Mouse (Mus musculus) liver, embryonic 13.5 days (tissue): ENCODE data around the gene Tmem39a. TPM values are rescaled to one million over a fixed set of nuclear protein-coding genes. Genes with fewer than 3 reads are reported as not detected.

Source experiments
- ATAC-seq: fragments of 200-750 bp; cut with Nextera tagmentation; 2 replicates; pipeline ENCODE4 v1.8.0; 2017; ENCODE audit warnings: low read depth, mild to moderate bottlenecking, moderate number of reproducible peaks, moderate library complexity
- DNase-seq: peaks from one replicate; pipeline ENCODE4 v3.0.0; 2022
- H3K27ac ChIP-seq: fragments of 300-500 bp; sonication (generic); 2 replicates; pipeline ENCODE4 v1.5.1; 2015; ENCODE audit warnings: moderate library complexity, mild to moderate bottlenecking, inconsistent platforms
- H3K27me3 ChIP-seq: fragments of 300-500 bp; sonication (generic); 2 replicates; pipeline ENCODE4 v1.6.1; 2015; ENCODE audit warnings: mild to moderate bottlenecking, inconsistent platforms
- H3K36me3 ChIP-seq: fragments of 300-500 bp; sonication (generic); 2 replicates; pipeline ENCODE4 v1.6.1; 2015; ENCODE audit warnings: mild to moderate bottlenecking, inconsistent platforms
- H3K4me1 ChIP-seq: fragments of 300-500 bp; sonication (generic); replicated peaks from 2 replicates; pipeline ENCODE4 v1.6.1; 2015; ENCODE audit warnings: inconsistent platforms
- H3K4me2 ChIP-seq: fragments of 300-500 bp; sonication (generic); 2 replicates; pipeline ENCODE4 v1.6.1; 2015; ENCODE audit warnings: inconsistent platforms, mild to moderate bottlenecking, moderate library complexity
- H3K4me3 ChIP-seq: fragments of 300-500 bp; sonication (generic); replicated peaks from 2 replicates; pipeline ENCODE4 v1.5.1; 2015; ENCODE audit warnings: mild to moderate bottlenecking, inconsistent platforms
- H3K9ac ChIP-seq: fragments of 300-500 bp; sonication (generic); 2 replicates; pipeline ENCODE4 v1.6.1; 2015; ENCODE audit warnings: mild to moderate bottlenecking, inconsistent platforms
- H3K9me3 ChIP-seq: fragments of 300-500 bp; sonication (generic); replicated peaks from 2 replicates; pipeline ENCODE4 v1.6.1; 2016; ENCODE audit warnings: inconsistent platforms
- WGBS: fragments of 180-500 bp; shearing (Covaris S2); methylation state at CpG from one replicate; pipeline ENCODE4 v1.1.7; 2015; ENCODE audit not compliant: insufficient replicate concordance; 5-methylcytosine and 5-hydroxymethylcytosine counted together
- polyA plus RNA-seq: library from polyadenylated mRNA; unstranded; fragments of >200 nt; fragmentation: Nextera tagmentation; extraction: Ambion mirVana; gene quantifications from 2 replicates; pipeline ENCODE4 v1.2.1, GENCODE M21; 2015

The Tmem39a gene
- polyA plus RNA-seq, 1 experiment from 2014 or later, result 33.8 TPM

DNA sequence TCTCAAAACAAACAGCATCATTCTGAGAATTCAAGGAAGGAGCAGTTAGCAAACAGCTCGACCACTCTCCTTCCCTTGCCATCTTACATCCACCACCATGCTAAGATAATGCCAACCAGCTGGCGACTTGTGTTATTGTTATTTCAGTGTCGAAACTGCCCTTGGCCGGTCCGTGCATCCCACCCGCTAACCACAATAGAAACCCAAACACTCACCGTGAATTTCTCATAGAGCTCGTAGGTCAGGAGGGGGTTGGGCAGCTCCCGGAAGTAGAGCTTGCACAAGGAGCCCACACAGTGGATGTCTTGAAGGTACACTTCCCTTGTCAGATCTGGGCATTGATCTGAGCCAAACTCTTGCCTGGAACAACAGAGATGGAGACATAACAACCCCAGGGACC lies 78.2 kb downstream of the Tmem39a start:
- 34% methylated on average over 9 of the region's 9 CpGs for WGBS
- Histone ChIP-seq H3K27me3 (no peaks in the 10 kb centered on the region), H3K36me3 (no peaks in the 10 kb centered on the region), H3K4me3 (no peak overlapping the region), H3K4me1 (no peaks in the 10 kb centered on the region), H3K4me2 (no peak overlapping the region), H3K9ac (no peak overlapping the region), H3K9me3 (no peaks in the 10 kb centered on the region), H3K27ac (no peak overlapping the region)
- DNase-seq, result no peak
- ATAC-seq, result no peak

GRCm38 (mm10) chr16:38637085-38637484 lies 78.6 kb downstream of the Tmem39a start:
- no peak for DNase-seq
- Histone ChIP-seq H3K4me3 (no peak overlapping the region), H3K4me2 (no peak overlapping the region), H3K4me1 (no peaks in the 10 kb centered on the region), H3K27ac (no peak overlapping the region), H3K36me3 (no peaks in the 10 kb centered on the region), H3K9me3 (no peaks in the 10 kb centered on the region), H3K9ac (no peak overlapping the region), H3K27me3 (no peaks in the 10 kb centered on the region)
- ATAC-seq, result no peak
- WGBS, result 64% methylated on average over 10 of the region's 10 CpGs

Other genes starting within 250 kb of the Tmem39a start
- gene Maats1, start 216.6 kb upstream of the Tmem39a start, polyA plus RNA-seq, result 0.05 TPM in 1 of 2 replicates, not detected in the other
- 331 and 350 TPM in 2 replicates for gene Cox17, start 211.7 kb upstream of the Tmem39a start, polyA plus RNA-seq
- gene Gm21987, start 211.7 kb upstream of the Tmem39a start, polyA plus RNA-seq, result not detected in 2 replicates
- gene Popdc2, start 196.5 kb upstream of the Tmem39a start, polyA plus RNA-seq, result 22.3 and 24.2 TPM in 2 replicates
- 8.4 and 9.2 TPM in 2 replicates for gene Pla1a, start 125.6 kb upstream of the Tmem39a start, polyA plus RNA-seq
- gene Adprh, start 106.0 kb upstream of the Tmem39a start, polyA plus RNA-seq, result 38.1 and 41.2 TPM in 2 replicates
- 0.08 and 0.16 TPM in 2 replicates for gene Cd80, start 103.1 kb upstream of the Tmem39a start, polyA plus RNA-seq
- gene Timmdc1, start 36.0 kb upstream of the Tmem39a start, polyA plus RNA-seq, result 18.1 and 18.9 TPM in 2 replicates
- gene Poglut1, start 8.4 kb upstream of the Tmem39a start, polyA plus RNA-seq, result 11.7 and 13.1 TPM in 2 replicates
- gene Arhgap31, start 154.6 kb downstream of the Tmem39a start, polyA plus RNA-seq, result 1.2 and 1.6 TPM in 2 replicates
- 3.6 and 4.1 TPM in 2 replicates for gene B4galt4, start 183.6 kb downstream of the Tmem39a start, polyA plus RNA-seq
- gene Upk1b, start 241.6 kb downstream of the Tmem39a start, polyA plus RNA-seq, result 1.6 and 1.7 TPM in 2 replicates